Mouse (Mus musculus) small intestine, adult 10 weeks (tissue): Measurements from ENCODE around the gene Ywhag. TPM values are rescaled to one million over a fixed set of nuclear protein-coding genes. Genes with fewer than 3 reads are reported as not detected.

Experiments used
- polyA plus RNA-seq: library from polyadenylated mRNA; stranded (reverse); fragments of 350-450 nt; fragmentation: Illumina TruSeq; extraction: RNeasy Lipid Tissue Mini Kit (QIAGEN cat#74804); gene quantifications from one replicate; pipeline ENCODE4 v1.2.3, GENCODE M21; 2014; ENCODE audit warnings: low replicate concordance

Gene Ywhag
- 40.8 TPM for polyA plus RNA-seq

GRCm38 (mm10) chr5:135934481-135935175 lies at the start of gene Ywhag:
Gene Ywhag (minus strand): TSS chr5:135934616.

DNA sequence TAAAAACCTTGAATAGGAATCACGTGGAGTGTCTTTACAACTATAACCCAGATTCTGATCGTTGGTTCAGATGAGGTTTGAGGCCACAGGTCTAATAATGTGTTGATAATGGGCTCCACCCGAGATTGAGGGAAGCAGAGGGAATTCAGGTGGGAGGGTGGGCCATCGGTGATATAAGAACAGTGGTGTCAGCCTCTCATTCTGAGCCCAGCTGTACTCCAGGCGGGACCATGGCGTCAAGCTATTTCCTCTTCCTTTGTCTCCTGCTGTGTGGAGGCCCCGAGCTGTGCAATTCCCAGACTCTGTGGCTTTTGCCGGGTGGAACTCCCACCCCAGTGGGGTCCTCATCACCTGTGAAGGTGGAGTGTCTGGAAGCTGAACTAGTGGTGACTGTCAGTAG lies 45.5 kb upstream of the Ywhag start, which contains the start of gene Zp3:
TSS of gene Zp3 (plus strand) at position 196 of the 400 bp plus-strand sequence.

DNA sequence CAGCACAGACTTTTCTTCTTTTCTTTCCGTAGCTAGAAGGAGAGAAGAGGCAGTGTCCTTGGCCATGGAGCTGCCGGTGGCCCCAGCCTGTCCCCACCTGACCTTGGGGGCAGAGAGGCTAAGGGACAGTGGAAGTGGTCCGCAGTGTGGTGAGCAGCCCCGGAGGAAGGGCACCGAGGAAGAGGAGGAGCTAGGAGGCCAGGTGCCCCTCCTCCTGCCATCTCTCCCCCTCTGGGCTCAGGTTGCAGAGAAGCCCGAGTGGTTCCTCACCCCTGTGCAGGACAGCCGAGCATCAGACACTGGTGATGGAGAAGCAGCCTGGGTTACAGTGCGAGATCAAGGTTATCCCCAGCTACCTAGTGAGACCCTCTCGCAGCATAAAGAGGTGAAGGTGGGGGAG lies 39.9 kb upstream of the Ywhag start, which contains the start of gene Ssc4d:
TSS of gene Ssc4d (minus strand) at position 167 of the 400 bp plus-strand sequence.

GRCm38 (mm10) chr5:135887675-135888102 lies 46.7 kb downstream of the Ywhag start, which contains the start of gene Hspb1:
Gene Hspb1 (plus strand): TSS chr5:135887919.

Other genes with a start within 250 kb of the Ywhag start
- 16.6 TPM for gene Tmem120a, start 190.2 kb downstream of the Ywhag start, polyA plus RNA-seq
- 0.89 TPM for gene Styxl1, start 156.2 kb downstream of the Ywhag start, polyA plus RNA-seq
- 123 TPM for gene Mdh2, start 156.1 kb downstream of the Ywhag start, polyA plus RNA-seq
- not detected for gene Srrm3, start 127.7 kb downstream of the Ywhag start, polyA plus RNA-seq
- gene Hspb1, start 46.7 kb downstream of the Ywhag start, polyA plus RNA-seq: not detected
- 0.63 TPM for gene Ssc4d, start 39.9 kb upstream of the Ywhag start, polyA plus RNA-seq
- not detected for gene Zp3, start 45.5 kb upstream of the Ywhag start, polyA plus RNA-seq
- gene Dtx2, start 60.2 kb upstream of the Ywhag start, polyA plus RNA-seq: 0.07 TPM
- 0.15 TPM for gene Upk3b, start 103.9 kb upstream of the Ywhag start, polyA plus RNA-seq
- gene Upk3bl, start 119.9 kb upstream of the Ywhag start, polyA plus RNA-seq: not detected
- 0.74 TPM for gene Rasa4, start 149.3 kb upstream of the Ywhag start, polyA plus RNA-seq
- 3.5 TPM for gene Polr2j, start 182.0 kb upstream of the Ywhag start, polyA plus RNA-seq
- gene Lrwd1, start 201.5 kb upstream of the Ywhag start, polyA plus RNA-seq: 0.37 TPM
- 0.74 TPM for gene Alkbh4, start 201.5 kb upstream of the Ywhag start, polyA plus RNA-seq
- 0.97 TPM for gene Orai2, start 236.1 kb upstream of the Ywhag start, polyA plus RNA-seq